Mouse (Mus musculus) E14TG2a.4 (cell line): Measurements from ENCODE around the gene Lsg1.

ENCODE experiments used
- CTCF ChIP-seq: conservative IDR thresholded peaks from 2 replicates; pipeline ENCODE4 v1.5.1; 2014; ENCODE audit warnings: low read length
- NANOG ChIP-seq: IDR thresholded peaks from 2 replicates; pipeline ENCODE4 v1.6.1; 2014; ENCODE audit warnings: borderline replicate concordance, low read length, mixed read lengths
- POU5F1 ChIP-seq: IDR thresholded peaks from 2 replicates; pipeline ENCODE4 v1.6.1; 2014; ENCODE audit warnings: low read length, borderline replicate concordance

DNA sequence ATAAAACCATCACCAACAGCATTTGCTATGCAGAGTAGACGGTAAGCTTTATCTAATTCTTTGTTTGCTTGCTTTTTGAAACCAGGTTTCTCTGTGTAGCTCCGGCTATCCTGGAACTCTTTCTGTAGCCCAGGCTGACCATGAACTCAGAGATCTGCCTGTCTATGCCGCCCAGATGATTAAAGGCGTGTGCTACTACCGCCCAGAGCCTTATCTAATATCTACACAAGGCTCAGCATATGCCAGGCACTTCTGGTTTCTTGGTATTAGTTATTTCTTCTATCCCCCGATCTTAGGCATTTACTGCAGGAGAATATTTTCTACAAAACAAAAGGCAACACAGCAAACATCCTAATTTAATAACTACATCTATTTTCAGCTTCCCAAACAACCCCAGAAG lies 21.8 kb downstream of the Lsg1 start:
- no peak for TF ChIP-seq CTCF
- TF ChIP-seq POU5F1: no peak
- 0 out of 2 replicates have a peak, but pooled peaks have one; percentile 24 for TF ChIP-seq NANOG
